Mouse (Mus musculus) heart, adult 11 months (tissue): ENCODE data around the gene Fam76a.
A peak's percentile ranks its signal among the peaks of the same experiment; 100 is the strongest.
"Not testable (repeated sequence)": the region's sequence is repeated elsewhere in the genome, so short reads cannot be mapped to it uniquely, and the experiment has no call there.

Source experiments
- DNase-seq: peaks from one replicate; pipeline ENCODE4 v3.0.0; 2022

Gene Fam76a

GRCm38 (mm10) chr4:132944776-132945175 lies 22.4 kb upstream of the Fam76a start:
- peak; percentile 89 for DNase-seq

GRCm38 (mm10) chr4:132944106-132944505 lies 21.7 kb upstream of the Fam76a start:
- DNase-seq, result no peak

GRCm38 (mm10) chr4:132943088-132943487 lies 20.7 kb upstream of the Fam76a start:
- DNase-seq, result peak; percentile 88

GRCm38 (mm10) chr4:132941012-132941729 lies 18.8 kb upstream of the Fam76a start:
- DNase-seq, result peak; percentile 91

DNA sequence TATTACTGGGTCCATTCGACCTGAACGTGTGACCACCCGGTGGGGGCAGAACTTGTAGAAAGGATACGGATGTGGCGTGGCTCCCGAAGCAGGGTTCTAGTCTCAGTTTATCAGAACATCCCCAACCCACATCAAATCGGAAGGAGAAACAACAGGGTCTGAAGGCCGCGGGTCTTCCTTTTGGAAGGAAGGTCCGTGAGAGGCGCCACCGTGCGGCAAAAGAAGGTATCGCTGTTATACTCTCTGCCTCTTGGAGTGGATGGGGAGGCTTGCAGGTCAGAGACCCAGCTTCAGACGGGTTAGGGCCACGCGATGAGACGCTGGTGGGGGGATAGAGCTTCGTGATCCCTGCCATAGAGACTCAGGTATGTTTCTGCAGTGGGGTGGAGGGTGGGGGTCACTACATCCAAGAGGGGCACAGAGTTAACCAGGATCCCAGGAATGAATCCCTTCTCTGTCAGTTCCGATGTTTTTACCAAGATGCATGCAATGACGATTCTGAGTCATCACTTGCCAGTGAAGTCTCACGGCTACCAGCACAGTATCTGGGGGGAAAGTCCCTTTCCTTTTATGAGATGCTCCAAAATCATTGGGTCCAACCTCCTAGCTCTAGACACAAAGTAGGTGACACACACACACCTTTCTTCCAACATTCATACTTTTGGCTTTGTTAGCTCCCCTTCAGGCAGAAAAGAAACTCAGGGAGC lies 17.2 kb upstream of the Fam76a start:
- DNase-seq, result peak; percentile 90

DNA sequence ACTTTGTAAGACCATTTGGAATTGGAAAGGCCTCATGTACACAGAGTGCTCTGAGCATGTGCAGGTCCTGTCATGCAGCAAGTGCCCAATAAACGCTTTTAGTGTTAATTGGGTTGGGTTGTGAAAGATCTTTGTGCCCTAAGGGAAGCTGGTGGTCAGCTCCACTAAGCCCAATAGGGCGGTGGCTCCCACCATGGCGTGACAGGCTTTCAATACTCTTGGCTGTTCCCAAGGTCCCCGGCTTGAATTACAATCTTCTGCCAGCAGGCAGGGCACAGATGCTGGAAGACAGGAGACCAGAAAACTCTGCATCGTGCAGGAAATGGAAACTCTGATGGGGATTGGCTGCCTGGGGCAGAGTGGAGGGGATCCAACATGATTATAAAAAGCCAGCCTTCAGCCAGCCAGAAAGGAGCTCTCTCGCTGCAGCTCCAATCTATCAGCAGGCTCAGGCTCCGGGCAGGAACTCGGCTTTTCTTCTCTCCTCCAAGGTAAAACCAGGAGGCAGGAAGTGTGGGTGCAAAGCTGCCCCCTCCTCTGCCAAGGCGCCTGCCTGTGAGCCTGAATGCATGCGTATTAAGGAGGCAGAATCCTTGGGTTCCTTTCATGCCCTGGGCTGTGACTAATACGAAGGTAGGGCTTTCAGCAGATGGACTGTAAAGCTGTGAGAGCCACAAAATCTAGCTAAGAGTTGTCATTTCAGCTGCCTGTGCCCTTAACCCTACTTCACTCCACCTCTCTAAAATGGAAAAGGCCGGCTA lies 16.0 kb upstream of the Fam76a start:
- DNase-seq, result peak; percentile 92

DNA sequence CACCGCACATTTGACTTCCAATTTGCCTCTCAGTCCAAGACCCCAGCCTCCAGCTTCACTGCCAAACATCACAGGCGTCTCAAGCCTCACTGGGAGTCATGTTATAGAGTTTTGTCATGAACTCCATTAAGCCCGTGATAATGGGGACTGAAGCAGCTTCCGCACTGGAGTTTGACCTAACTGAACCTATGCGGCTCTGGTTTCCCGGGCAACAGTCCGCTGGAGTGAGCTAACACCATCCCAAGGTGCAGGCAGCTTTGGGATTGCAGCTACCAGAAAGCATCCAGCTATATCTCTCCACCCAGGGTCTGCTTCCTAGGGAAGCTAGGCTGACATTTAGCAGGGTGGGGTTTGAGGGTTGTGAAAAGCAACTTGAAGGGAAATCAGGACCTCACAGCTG lies 12.3 kb upstream of the Fam76a start:
- no peak for DNase-seq

- DNase-seq, result no peak
Measured at GRCm38 (mm10) chr4:132932752-132933404, 10.5 kb upstream of the Fam76a start.

DNA sequence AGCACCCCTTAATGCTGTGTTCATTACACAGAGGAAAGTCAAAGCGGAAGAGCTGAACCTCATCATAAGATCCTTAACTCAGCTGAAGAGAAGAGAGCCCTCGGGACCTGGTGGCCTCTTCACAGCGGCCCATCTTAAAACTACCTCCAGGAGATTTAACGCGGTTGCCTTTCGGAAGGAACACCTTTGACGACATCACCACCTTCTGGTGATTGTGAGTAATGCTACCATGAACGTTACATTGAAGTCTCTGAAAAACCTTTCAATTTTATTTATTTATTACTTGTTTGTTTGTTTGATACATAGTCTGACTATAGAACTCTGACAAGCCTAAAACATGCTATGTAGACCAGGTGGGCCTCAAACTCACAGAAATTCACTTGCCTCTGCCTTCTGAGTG lies 8.4 kb upstream of the Fam76a start:
- DNase-seq, result no peak

DNA sequence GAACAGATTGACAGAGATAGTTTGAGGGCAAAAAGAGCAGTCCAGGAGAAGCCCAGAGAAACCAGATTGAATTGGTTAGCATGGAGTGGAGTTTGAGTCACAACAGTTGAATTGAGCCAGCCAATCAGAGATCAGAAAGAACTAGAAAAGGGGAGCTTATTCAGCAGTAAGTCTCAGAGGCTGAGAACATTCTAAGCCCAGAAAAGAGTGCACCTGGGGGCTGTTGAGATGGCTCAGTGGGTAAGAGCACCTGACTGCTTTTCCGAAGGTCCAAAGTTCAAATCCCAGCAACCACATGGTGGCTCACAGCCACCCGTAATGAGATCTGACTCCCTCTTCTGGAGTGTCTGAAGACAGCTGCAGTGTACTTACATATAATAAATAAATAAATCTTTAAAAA lies 4.2 kb upstream of the Fam76a start:
- DNase-seq, result not testable (repeated sequence)

DNA sequence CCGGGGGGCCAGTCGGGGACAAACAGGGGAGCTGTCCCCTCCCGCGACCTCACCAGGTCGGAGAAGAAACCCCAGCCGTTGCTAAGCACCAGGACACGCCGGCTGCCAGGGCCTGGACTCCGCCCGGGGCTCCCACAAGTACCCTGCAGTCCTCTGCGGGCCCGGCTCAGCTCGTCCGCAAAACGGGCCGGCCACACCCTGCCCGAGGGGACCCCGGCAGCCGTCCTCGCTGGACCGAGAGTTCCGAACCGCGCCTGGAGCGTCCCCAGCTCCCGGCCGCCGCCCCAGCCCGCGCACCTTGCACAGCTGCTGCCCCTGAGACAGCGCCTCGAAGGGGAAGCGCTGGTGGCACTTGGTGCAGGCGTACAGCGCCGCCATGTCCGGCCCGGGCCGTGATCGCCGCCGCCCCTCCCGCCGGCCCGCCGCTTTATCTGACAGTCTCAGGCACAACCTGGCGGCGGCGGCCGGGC lies 262 bp downstream of the Fam76a start:
- no peak for DNase-seq

GRCm38 (mm10) chr4:132921488-132921887 lies 870 bp downstream of the Fam76a start:
- no peak for DNase-seq

- DNase-seq, result no peak
Measured at GRCm38 (mm10) chr4:132920171-132920570, 2.2 kb downstream of the Fam76a start.

DNA sequence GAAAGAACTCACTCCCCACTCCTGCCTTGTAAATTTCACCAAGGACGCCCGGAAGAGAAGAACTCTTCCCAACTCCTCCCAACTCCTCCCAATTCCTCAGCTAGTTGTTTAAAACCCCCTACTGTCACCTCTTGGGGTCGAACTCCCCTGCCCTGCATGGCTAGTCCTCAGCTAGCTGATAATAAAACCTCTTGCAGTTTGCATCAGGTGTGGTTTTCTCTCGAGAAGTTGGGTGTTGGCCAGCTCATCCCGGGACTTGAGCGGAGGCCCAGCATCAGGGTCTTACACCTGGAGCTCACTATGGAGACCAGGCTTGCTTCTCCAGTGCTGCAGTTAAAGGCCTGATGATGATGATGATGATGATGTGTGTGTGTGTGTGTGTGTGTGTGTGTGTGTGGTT lies 3.9 kb downstream of the Fam76a start:
- not testable (repeated sequence) for DNase-seq

DNA sequence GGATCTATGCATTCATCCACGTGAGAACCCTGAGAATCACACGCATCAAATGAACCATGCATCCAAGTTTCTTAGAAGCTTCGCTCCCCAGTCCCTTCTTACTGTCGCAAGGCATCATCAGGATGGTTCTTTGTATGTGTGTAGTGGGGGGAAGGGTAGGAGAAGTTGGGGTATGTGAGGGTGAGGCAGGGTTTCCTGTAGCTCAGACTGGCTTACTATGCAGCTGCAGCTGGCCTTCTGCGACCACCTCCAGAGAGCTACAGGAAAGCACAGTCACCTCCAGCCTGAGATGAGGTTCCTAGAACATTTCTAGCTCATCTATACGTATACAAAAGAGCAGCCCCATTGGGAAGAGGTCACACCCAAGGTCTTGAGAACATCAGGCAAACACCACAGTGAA lies 10.2 kb downstream of the Fam76a start:
- DNase-seq, result no peak

DNA sequence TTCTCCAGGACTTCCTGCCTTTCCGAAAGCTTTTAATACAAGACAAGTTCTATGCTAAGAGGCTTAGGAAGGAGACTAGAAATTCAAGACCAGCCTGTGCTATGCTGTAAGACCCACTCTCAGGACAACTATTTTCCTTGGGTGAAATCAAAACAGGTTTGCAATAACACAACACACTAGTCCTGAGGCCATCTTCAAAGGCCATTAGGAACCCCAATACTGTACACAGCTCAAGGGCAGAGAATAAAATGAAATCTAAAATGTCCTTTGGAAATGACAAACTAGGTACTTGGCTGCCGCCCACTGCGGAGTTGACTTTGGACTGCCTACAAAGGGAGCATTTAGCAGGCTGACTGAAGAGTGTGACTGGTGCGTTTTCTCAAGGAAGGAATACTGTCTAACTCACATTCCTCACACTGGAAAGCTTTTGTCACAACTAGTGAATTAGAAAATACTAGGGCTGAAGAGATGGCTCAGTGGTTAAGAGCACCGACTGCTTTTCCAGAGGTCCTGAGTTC lies 16.5 kb downstream of the Fam76a start:
- no peak for DNase-seq

DNA sequence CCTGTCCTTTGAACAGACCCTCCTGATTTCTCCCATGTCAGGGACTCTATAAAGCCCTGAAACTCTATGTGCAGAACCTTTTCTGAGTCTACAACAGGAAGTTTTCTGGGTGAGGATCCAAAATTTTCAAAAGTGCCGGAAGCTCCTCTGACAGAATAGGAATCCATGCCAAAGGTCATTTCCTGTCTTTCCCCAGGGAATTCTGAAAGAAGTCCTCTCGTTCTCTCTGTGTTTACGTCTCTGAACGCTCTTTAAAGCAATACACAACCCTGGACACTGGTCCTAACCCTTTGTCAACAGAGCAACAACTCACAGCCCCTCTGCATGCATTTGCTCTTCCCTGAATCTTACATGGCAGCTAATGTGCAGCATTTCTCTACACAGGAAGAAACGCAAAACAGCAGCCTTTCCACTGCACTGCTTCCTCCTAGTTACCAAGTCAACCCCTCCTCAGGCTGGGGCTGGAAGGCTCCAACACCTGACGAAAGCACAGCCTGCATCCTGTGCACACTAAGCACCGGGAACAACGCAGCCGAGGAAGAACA lies 17.5 kb downstream of the Fam76a start:
- peak; percentile 97 for DNase-seq

GRCm38 (mm10) chr4:132904071-132904470 lies 18.3 kb downstream of the Fam76a start:
- no peak for DNase-seq

- DNase-seq, result no peak
Measured at GRCm38 (mm10) chr4:132898197-132898596, 24.2 kb downstream of the Fam76a start.

DNA sequence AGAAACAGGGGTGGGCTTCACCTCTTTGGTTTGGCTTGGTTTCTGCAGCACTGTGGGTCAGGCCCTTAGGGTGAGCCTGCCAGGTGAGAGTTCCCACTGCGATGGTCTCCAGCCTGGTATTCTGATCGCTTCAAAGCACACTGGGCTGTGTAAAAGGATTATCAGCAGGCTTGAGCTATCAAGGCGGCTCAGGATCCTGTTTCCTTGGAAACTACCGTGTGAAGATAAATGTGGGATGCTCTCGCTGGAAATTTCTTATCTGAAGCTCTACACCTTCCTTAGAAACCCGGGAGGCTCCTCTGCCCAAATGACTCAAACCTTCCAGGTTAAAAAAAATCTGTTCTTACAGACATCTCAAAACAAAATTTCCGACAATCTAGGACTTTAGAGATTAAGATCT lies 28.0 kb downstream of the Fam76a start:
- DNase-seq, result no peak

DNA sequence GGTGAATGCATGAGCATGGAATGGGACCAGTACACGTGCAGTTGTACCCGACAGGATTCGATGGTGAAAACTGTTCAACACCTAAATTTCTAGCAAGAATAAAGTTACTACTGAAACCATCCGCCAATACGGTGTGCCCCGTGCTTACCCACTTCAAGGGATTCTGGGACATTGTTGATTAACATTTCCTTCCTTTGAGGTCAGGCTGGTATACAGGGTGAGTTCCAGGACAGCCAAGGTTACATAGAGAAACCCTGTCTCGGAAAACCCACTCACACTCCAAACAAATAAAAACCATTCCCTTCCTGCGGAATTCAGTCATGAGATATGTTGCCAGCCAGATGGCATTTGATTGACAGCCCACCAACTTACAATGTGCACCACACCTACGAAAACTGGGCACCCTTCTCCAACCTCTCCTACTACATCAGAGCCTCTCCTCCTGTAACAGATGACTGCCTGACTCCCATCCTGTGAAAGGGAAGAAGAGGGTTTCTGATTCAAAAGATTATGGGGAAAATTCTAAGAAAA lies 37.4 kb downstream of the Fam76a start:
- DNase-seq, result peak; percentile 86
